Mouse (Mus musculus) kidney, embryonic 14.5 days (tissue): ENCODE measurements around the gene Mettl15. TPM values are rescaled to one million over a fixed set of nuclear protein-coding genes. Genes with fewer than 3 reads are reported as not detected.

Experiments used
- ATAC-seq: fragments of 200-750 bp; cut with Nextera tagmentation; 2 replicates; pipeline ENCODE4 v1.8.0; 2017; ENCODE audit warnings: moderate number of reproducible peaks, mild to moderate bottlenecking, moderate TSS enrichment, moderate library complexity; ENCODE audit not compliant: low FRiP score, low TSS enrichment
- H3K27ac ChIP-seq: fragments of 300-500 bp; sonication (generic); 2 replicates; pipeline ENCODE4 v1.5.1; 2014; ENCODE audit warnings: low read depth, mild to moderate bottlenecking, low read length, moderate library complexity, mixed read lengths
- H3K27me3 ChIP-seq: fragments of 300-500 bp; sonication (generic); 2 replicates; pipeline ENCODE4 v1.6.1; 2014; ENCODE audit warnings: mild to moderate bottlenecking, low read length; ENCODE audit not compliant: control insufficient read depth, insufficient read depth
- H3K36me3 ChIP-seq: fragments of 300-500 bp; sonication (generic); 2 replicates; pipeline ENCODE4 v1.6.1; 2014; ENCODE audit warnings: low read length, mixed read lengths; ENCODE audit not compliant: control insufficient read depth, insufficient read depth
- H3K4me1 ChIP-seq: fragments of 300-500 bp; sonication (generic); 2 replicates; pipeline ENCODE4 v1.6.1; 2014; ENCODE audit warnings: low read length, mixed read lengths; ENCODE audit not compliant: control insufficient read depth, insufficient read depth
- H3K4me2 ChIP-seq: fragments of 300-500 bp; sonication (generic); replicated peaks from 2 replicates; pipeline ENCODE4 v1.6.1; 2014; ENCODE audit warnings: low read depth, mild to moderate bottlenecking, low read length
- H3K4me3 ChIP-seq: fragments of 300-500 bp; sonication (generic); 2 replicates; pipeline ENCODE4 v1.5.1; 2014; ENCODE audit warnings: mild to moderate bottlenecking, low read length
- H3K9ac ChIP-seq: fragments of 300-500 bp; sonication (generic); 2 replicates; pipeline ENCODE4 v1.6.1; 2014; ENCODE audit warnings: low read depth, mild to moderate bottlenecking, low read length, moderate library complexity
- H3K9me3 ChIP-seq: fragments of 300-500 bp; sonication (generic); 2 replicates; pipeline ENCODE4 v1.6.1; 2016; ENCODE audit warnings: low read length; ENCODE audit not compliant: control insufficient read depth
- WGBS: fragments of 180-500 bp; shearing (Covaris S2); extraction: QIAGEN DNeasy Blood & Tissue Kit; methylation state at CpG from one replicate; pipeline ENCODE4 v1.1.7; 2014; 5-methylcytosine and 5-hydroxymethylcytosine counted together
- polyA plus RNA-seq: library from polyadenylated mRNA; unstranded; fragments of >200 nt; fragmentation: Nextera tagmentation; extraction: Ambion mirVana; gene quantifications from 2 replicates; pipeline ENCODE4 v1.2.1, GENCODE M21; 2014

Gene Mettl15
- polyA plus RNA-seq, 1 experiment from 2014 or later = 10.1 TPM

GRCm38 (mm10) chr2:109147292-109147691 is 133.3 kb downstream of the Mettl15 start:
- no peak for ATAC-seq
- Histone ChIP-seq H3K9me3 (no peaks in the 10 kb centered on the region), H3K9ac (no peak overlapping the region), H3K27me3 (no peaks in the 10 kb centered on the region), H3K27ac (no peak overlapping the region), H3K4me1 (no peaks in the 10 kb centered on the region), H3K4me2 (no peak overlapping the region), H3K36me3 (no peaks in the 10 kb centered on the region), H3K4me3 (no peak overlapping the region)

GRCm38 (mm10) chr2:109144410-109144809 is 136.1 kb downstream of the Mettl15 start:
- Histone ChIP-seq H3K4me2 (no peak overlapping the region), H3K36me3 (no peaks in the 10 kb centered on the region), H3K9me3 (no peaks in the 10 kb centered on the region), H3K9ac (no peak overlapping the region), H3K27ac (no peak overlapping the region), H3K4me1 (no peaks in the 10 kb centered on the region), H3K27me3 (no peaks in the 10 kb centered on the region), H3K4me3 (no peak overlapping the region)
- 93% methylated on average over 2 of the region's 2 CpGs for WGBS
- no peak for ATAC-seq

GRCm38 (mm10) chr2:109140330-109140729 is 140.2 kb downstream of the Mettl15 start:
- H3K27me3 ChIP-seq = no peaks in the 10 kb centered on the region

GRCm38 (mm10) chr2:109137276-109137675 is 143.3 kb downstream of the Mettl15 start:
- H3K9me3 ChIP-seq = no peaks in the 10 kb centered on the region
- WGBS = 76% methylated on average over 6 of the region's 6 CpGs

More at GRCm38 (mm10) chr2:109140330-109140729, 140.2 kb downstream of the Mettl15 start:
- 80% methylated on average over 1 of the region's 1 CpGs for WGBS
- no peaks in the 10 kb centered on the region for H3K4me1 ChIP-seq
- no peak for ATAC-seq
- H3K27ac ChIP-seq = no peak overlapping the region
- no peaks in the 10 kb centered on the region for H3K9me3 ChIP-seq
- H3K4me3 ChIP-seq = no peak overlapping the region
- H3K9ac ChIP-seq = no peak overlapping the region
- no peaks in the 10 kb centered on the region for H3K36me3 ChIP-seq
- no peak overlapping the region for H3K4me2 ChIP-seq

GRCm38 (mm10) chr2:109130718-109131117 is 149.8 kb downstream of the Mettl15 start:
- WGBS = 83% methylated on average over 3 of the region's 3 CpGs
- Histone ChIP-seq H3K4me3 (no peak overlapping the region), H3K9me3 (no peaks in the 10 kb centered on the region), H3K4me1 (no peaks in the 10 kb centered on the region), H3K4me2 (no peak overlapping the region), H3K9ac (no peak overlapping the region), H3K36me3 (no peaks in the 10 kb centered on the region), H3K27ac (no peak overlapping the region), H3K27me3 (no peaks in the 10 kb centered on the region)
- ATAC-seq = no peak

More at GRCm38 (mm10) chr2:109137276-109137675, 143.3 kb downstream of the Mettl15 start:
- Histone ChIP-seq H3K4me3 (no peak overlapping the region), H3K9ac (no peak overlapping the region), H3K4me1 (no peaks in the 10 kb centered on the region), H3K27me3 (no peaks in the 10 kb centered on the region), H3K4me2 (no peak overlapping the region), H3K27ac (no peak overlapping the region), H3K36me3 (no peaks in the 10 kb centered on the region)
- ATAC-seq = no peak

GRCm38 (mm10) chr2:109129921-109130320 is 150.6 kb downstream of the Mettl15 start:
- WGBS = 87% methylated on average over 3 of the region's 3 CpGs
- H3K36me3 ChIP-seq = no peaks in the 10 kb centered on the region
- no peaks in the 10 kb centered on the region for H3K4me1 ChIP-seq
- H3K9ac ChIP-seq = no peak overlapping the region
- H3K9me3 ChIP-seq = no peaks in the 10 kb centered on the region
- no peak for ATAC-seq
- H3K4me3 ChIP-seq = no peak overlapping the region
- H3K27me3 ChIP-seq = no peaks in the 10 kb centered on the region
- no peak overlapping the region for H3K27ac ChIP-seq
- H3K4me2 ChIP-seq = no peak overlapping the region

GRCm38 (mm10) chr2:109105773-109106484 is 174.6 kb downstream of the Mettl15 start:
- Histone ChIP-seq H3K4me1 (no peaks in the 10 kb centered on the region), H3K36me3 (no peaks in the 10 kb centered on the region), H3K9me3 (no peaks in the 10 kb centered on the region), H3K4me3 (no peak overlapping the region), H3K27me3 (no peaks in the 10 kb centered on the region), H3K27ac (no peak overlapping the region), H3K9ac (no peak overlapping the region), H3K4me2 (no peak overlapping the region)
- 80% methylated on average over 3 of the region's 3 CpGs for WGBS
- ATAC-seq = no peak

- Histone ChIP-seq H3K4me3 (no peak overlapping the region), H3K4me1 (no peaks in the 10 kb centered on the region), H3K27me3 (no peaks in the 10 kb centered on the region), H3K9me3 (no peaks in the 10 kb centered on the region), H3K4me2 (no peak overlapping the region), H3K36me3 (no peaks in the 10 kb centered on the region), H3K27ac (no peak overlapping the region), H3K9ac (no peak overlapping the region)
- ATAC-seq = no peak
- WGBS = 78% methylated on average over 2 of the region's 2 CpGs
Observed at GRCm38 (mm10) chr2:109049686-109050085, 230.9 kb downstream of the Mettl15 start.
